Mouse (Mus musculus): ENCODE measurements at regions not wholly inside any gene's neighbourhood (a gene's known extent, or its start where the extent isn't known, plus 50 kb on each side); places are given as distances from the start of the nearest gene placed in this dataset.

GRCm38 (mm10) chr10:92170856-92171255 lies 551.4 kb downstream of the Nedd1 start:
- Histone ChIP-seq H3K27ac (ENCODE audit: insufficient read depth, low read depth, low read length) (no peak overlapping the region), H3K27me3 (ENCODE audit: control insufficient read depth, insufficient read depth, low read length) (no peaks in the 10 kb centered on the region), H3K36me3 (ENCODE audit: control insufficient read depth, insufficient read depth, low read length) (no peaks in the 10 kb centered on the region), H3K4me1 (ENCODE audit: control insufficient read depth, insufficient read depth, insufficient read length, low read length) (no peaks in the 10 kb centered on the region), H3K4me3 (ENCODE audit: low read depth, low read length) (no peak overlapping the region)
- WGBS: 77% methylated on average over 8 of the region's 8 CpGs
- no peak for TF ChIP-seq POLR2A (IDR thresholded peaks at IDR 0.05; ENCODE audit: low read depth, low read length)
- TF ChIP-seq CTCF (IDR thresholded peaks at IDR 0.05; ENCODE audit: extremely low read depth, insufficient read length, insufficient replicate concordance, low read depth, low read length): no peak

DNA sequence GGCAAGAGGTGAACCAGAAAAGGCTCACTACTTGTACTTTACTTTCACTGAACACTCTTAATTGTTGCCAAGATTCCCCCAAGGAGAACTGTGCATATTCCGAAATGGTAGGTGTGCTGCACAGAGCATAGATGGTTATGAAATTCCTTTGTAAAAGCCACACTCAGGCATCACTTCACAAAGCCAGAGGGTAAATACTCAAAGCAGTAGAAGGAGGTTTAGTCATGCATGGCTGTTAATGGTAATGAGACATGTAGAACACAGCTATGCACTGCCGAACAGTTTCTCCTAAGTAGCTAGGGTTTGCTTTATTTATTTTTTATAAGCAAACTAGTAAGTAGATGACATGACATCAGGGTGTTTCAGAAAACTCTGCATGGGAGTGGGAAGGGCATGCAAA lies 556.2 kb downstream of the Nedd1 start:
- H3K27ac ChIP-seq (ENCODE audit: insufficient read depth, low read depth, low read length): no peak overlapping the region
- TF ChIP-seq POLR2A (IDR thresholded peaks at IDR 0.05; ENCODE audit: low read depth, low read length) (no peak), CTCF (IDR thresholded peaks at IDR 0.05; ENCODE audit: extremely low read depth, insufficient read length, insufficient replicate concordance, low read depth, low read length) (no peak)
- H3K4me1 ChIP-seq (ENCODE audit: control insufficient read depth, insufficient read depth, insufficient read length, low read length): no peaks in the 10 kb centered on the region
- H3K4me3 ChIP-seq (ENCODE audit: low read depth, low read length): no peak overlapping the region
- H3K36me3 ChIP-seq (ENCODE audit: control insufficient read depth, insufficient read depth, low read length): no peaks in the 10 kb centered on the region
- no peaks in the 10 kb centered on the region; the same call in 1 of the 2 replicates for H3K27me3 ChIP-seq (ENCODE audit: control insufficient read depth, insufficient read depth, low read length)
- WGBS: 90% methylated on average over 2 of the region's 2 CpGs

GRCm38 (mm10) chr10:92164991-92165390 lies 557.2 kb downstream of the Nedd1 start:
- TF ChIP-seq POLR2A (IDR thresholded peaks at IDR 0.05; ENCODE audit: low read depth, low read length): no peak
- TF ChIP-seq CTCF (IDR thresholded peaks at IDR 0.05; ENCODE audit: extremely low read depth, insufficient read length, insufficient replicate concordance, low read depth, low read length): no peak
- H3K27ac ChIP-seq (ENCODE audit: insufficient read depth, low read depth, low read length): no peak overlapping the region
- WGBS: 44% methylated on average over 5 of the region's 5 CpGs
- H3K27me3 ChIP-seq (ENCODE audit: control insufficient read depth, insufficient read depth, low read length): no peaks in the 10 kb centered on the region; the same call in 1 of the 2 replicates
- no peak overlapping the region for H3K4me3 ChIP-seq (ENCODE audit: low read depth, low read length)
- no peaks in the 10 kb centered on the region for H3K4me1 ChIP-seq (ENCODE audit: control insufficient read depth, insufficient read depth, insufficient read length, low read length)
- H3K36me3 ChIP-seq (ENCODE audit: control insufficient read depth, insufficient read depth, low read length): no peaks in the 10 kb centered on the region

- H3K36me3 ChIP-seq (ENCODE audit: control insufficient read depth, insufficient read depth, low read length): no peaks in the 10 kb centered on the region
- WGBS: 63% methylated on average over 3 of the region's 3 CpGs
- H3K27me3 ChIP-seq (ENCODE audit: control insufficient read depth, insufficient read depth, low read length): no peaks in the 10 kb centered on the region; the same call in 1 of the 2 replicates
- no peak overlapping the region for H3K4me3 ChIP-seq (ENCODE audit: low read depth, low read length)
- H3K27ac ChIP-seq (ENCODE audit: insufficient read depth, low read depth, low read length): no peak overlapping the region
- TF ChIP-seq POLR2A (IDR thresholded peaks at IDR 0.05; ENCODE audit: low read depth, low read length) (no peak), CTCF (IDR thresholded peaks at IDR 0.05; ENCODE audit: extremely low read depth, insufficient read length, insufficient replicate concordance, low read depth, low read length) (no peak)
- no peaks in the 10 kb centered on the region for H3K4me1 ChIP-seq (ENCODE audit: control insufficient read depth, insufficient read depth, insufficient read length, low read length)
Measured at GRCm38 (mm10) chr10:92164648-92164960, 557.6 kb downstream of the Nedd1 start.

GRCm38 (mm10) chr10:92163851-92164647 lies 558.2 kb downstream of the Nedd1 start:
- Histone ChIP-seq H3K36me3 (ENCODE audit: control insufficient read depth, insufficient read depth, low read length) (no peaks in the 10 kb centered on the region), H3K27ac (ENCODE audit: insufficient read depth, low read depth, low read length) (no peak overlapping the region), H3K4me1 (ENCODE audit: control insufficient read depth, insufficient read depth, insufficient read length, low read length) (no peaks in the 10 kb centered on the region), H3K27me3 (ENCODE audit: control insufficient read depth, insufficient read depth, low read length) (no peaks in the 10 kb centered on the region; the same call in 1 of the 2 replicates), H3K4me3 (ENCODE audit: low read depth, low read length) (no peak overlapping the region)
- WGBS: 65% methylated on average over 12 of the region's 12 CpGs
- TF ChIP-seq POLR2A (IDR thresholded peaks at IDR 0.05; ENCODE audit: low read depth, low read length) (no peak), CTCF (IDR thresholded peaks at IDR 0.05; ENCODE audit: extremely low read depth, insufficient read length, insufficient replicate concordance, low read depth, low read length) (no peak)

GRCm38 (mm10) chr10:92163071-92163504 lies 559.1 kb downstream of the Nedd1 start:
- Histone ChIP-seq H3K27me3 (ENCODE audit: control insufficient read depth, insufficient read depth, low read length) (no peaks in the 10 kb centered on the region; the same call in 1 of the 2 replicates), H3K4me1 (ENCODE audit: control insufficient read depth, insufficient read depth, insufficient read length, low read length) (no peaks in the 10 kb centered on the region), H3K4me3 (ENCODE audit: low read depth, low read length) (no peak overlapping the region), H3K36me3 (ENCODE audit: control insufficient read depth, insufficient read depth, low read length) (no peaks in the 10 kb centered on the region), H3K27ac (ENCODE audit: insufficient read depth, low read depth, low read length) (no peak overlapping the region)
- TF ChIP-seq POLR2A (IDR thresholded peaks at IDR 0.05; ENCODE audit: low read depth, low read length): no peak
- no peak for TF ChIP-seq CTCF (IDR thresholded peaks at IDR 0.05; ENCODE audit: extremely low read depth, insufficient read length, insufficient replicate concordance, low read depth, low read length)
- WGBS: 23% methylated on average over 7 of the region's 7 CpGs

DNA sequence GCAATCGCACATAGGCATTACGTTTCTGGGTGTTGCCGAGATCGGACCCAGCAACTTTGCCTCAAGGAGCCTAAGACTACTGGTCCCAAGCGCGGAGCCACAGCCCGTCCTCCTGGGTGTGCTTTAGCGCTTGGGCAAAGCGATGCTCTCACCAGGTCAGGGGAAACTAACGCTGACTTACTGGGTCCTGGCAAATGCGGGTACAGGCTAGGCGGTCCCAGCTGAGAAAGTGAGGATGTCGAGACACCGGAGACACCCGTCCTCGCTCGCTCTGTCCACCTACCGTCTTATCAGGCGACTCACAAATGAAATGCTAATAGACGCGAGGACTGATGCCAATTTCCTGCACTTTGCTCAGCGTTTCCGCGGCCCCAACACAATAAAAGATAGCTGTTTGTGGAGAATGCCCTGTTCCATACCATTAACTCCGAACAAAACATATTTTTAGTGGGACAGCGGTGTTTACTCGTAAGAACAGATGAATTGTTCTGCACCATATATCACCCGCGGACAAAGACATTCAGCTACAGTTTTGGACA lies 559.7 kb downstream of the Nedd1 start:
- Histone ChIP-seq H3K27ac (ENCODE audit: insufficient read depth, low read depth, low read length) (no peak overlapping the region), H3K4me3 (ENCODE audit: low read depth, low read length) (peak overlapping the region; percentile 23), H3K27me3 (ENCODE audit: control insufficient read depth, insufficient read depth, low read length) (no peaks in the 10 kb centered on the region; the same call in 1 of the 2 replicates), H3K36me3 (ENCODE audit: control insufficient read depth, insufficient read depth, low read length) (no peaks in the 10 kb centered on the region), H3K4me1 (ENCODE audit: control insufficient read depth, insufficient read depth, insufficient read length, low read length) (no peaks in the 10 kb centered on the region)
- WGBS: 5% methylated on average over 29 of the region's 29 CpGs
- TF ChIP-seq CTCF (IDR thresholded peaks at IDR 0.05; ENCODE audit: extremely low read depth, insufficient read length, insufficient replicate concordance, low read depth, low read length) (no peak), POLR2A (IDR thresholded peaks at IDR 0.05; ENCODE audit: low read depth, low read length) (no peak)
